Mouse (Mus musculus) testis, postnatal 10 days (tissue): Measurements from ENCODE around the gene Slc30a1.

ENCODE experiments used
- DNase-seq: peaks from one replicate; pipeline ENCODE4 v3.0.0; 2021; ENCODE audit warnings: low spot score

The Slc30a1 gene

DNA sequence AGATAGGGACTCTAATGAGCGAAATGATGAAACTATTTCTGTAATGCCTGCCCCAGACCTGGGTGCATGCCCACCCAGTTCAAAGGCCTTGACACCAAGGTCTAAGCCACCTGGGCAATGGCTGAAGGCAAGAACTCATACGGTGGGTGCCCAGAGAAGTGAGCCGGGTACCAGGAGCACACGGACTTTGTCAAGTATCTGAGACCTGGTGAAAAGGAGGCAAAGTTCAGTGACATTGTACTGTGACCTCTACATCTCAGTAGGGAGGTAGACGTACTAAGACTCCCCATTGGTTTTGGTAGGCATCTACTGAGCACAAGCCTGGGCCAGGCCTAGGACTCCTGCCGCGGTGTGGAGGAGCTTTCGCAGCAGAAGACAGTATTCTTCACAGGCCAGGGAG, 38.8 kb downstream of the Slc30a1 start:
- DNase-seq: peak; percentile 35

DNA sequence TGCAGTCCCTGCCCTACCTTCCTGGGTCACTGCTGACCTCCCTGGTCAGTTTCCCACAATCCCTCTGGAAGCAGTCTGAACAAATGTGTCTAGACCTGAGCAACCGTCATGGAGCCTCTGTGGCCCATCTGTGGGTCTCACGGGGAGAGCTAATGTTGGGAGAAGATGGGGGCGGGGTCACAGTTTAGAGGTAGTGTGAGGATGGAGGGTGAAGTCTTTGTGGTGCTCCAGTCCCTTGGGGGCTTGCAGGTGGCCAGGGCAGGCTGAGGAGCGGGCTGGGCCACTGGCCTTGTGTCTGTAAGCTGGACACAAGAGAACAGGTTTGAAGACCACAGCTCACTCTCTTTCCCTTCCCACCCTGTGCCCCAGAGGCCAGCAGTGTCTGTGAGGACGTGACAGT, 39.2 kb downstream of the Slc30a1 start:
- peak; percentile 44 for DNase-seq

DNA sequence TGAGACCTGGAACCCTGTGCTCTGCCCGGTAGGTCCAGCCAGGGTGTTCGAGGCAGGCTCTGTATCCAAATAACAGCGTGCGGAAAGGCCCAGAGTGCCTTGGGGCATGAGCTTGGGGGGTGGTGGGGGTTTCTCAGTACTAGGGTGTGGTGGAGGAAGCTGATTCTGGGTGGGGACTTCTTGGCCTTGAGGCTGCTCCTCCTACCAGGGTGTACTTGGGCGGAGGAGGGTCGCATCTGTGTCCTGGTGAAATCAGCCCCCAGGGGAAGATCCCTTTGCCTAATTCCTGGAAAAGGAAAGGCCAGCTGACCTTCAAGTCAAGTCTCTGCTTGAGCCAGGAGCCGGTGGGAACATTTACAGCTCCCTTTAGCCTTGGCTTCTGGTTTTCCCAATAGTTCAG, 39.7 kb downstream of the Slc30a1 start:
- DNase-seq: peak; percentile 41

DNA sequence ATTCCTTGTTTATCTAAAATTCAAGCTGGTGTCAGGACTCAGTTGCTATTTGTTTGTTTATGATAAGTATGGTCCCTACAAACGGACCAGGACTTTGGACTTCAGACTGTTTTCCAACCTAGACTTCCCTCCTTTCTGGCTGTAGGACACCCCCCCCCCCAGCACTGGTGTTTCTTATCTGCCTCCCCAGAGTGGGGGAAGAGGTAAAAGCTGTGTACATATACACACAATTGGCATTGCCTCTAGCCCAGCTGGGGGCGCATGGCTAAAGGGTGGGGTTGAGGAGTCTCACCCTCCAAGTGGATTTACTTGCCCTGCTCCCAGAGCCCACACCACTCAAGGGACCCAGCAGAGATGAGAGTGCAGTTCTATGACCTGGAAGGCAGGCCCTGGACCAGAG, 40.3 kb downstream of the Slc30a1 start:
- DNase-seq: peak; percentile 36

DNA sequence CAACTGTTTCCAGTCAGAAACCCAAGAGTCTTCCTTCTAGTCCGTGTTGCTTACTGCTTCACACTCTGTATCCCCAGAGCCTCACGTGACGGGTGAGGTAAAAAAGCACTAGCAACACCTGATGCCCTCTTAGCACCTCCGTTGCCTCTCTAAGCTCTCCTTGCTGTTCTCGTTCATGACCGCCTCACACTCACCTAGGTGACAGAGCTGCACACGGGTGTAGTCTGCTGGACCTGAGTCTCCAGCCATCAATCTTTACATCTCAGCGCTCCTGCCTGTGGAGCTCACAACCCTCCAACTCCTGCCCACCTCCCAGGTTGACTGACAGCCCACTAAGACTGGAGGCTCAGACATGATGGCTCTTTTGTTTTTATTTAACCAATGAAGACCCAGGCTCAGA, 41.2 kb downstream of the Slc30a1 start:
- DNase-seq: no peak

DNA sequence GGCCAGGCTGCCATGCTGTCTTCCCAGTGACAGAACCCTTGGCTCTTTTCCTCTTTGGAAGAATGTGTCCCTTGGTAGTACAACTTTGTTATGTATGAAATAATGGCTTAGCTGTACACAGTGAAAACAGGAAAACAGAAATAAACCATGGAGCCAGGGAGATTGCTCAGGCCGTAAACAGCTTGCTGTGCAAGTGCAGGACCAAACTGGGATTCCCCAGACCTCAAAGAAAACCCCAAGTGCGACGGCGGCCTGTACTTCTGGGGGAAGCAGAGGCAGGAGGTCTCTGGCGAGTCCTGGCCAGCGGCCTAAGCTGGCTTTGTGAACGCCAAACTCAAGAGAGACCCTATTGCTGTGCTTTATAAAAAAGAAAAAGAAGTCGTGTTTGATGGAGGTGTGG, 42.0 kb downstream of the Slc30a1 start:
- DNase-seq: no peak

DNA sequence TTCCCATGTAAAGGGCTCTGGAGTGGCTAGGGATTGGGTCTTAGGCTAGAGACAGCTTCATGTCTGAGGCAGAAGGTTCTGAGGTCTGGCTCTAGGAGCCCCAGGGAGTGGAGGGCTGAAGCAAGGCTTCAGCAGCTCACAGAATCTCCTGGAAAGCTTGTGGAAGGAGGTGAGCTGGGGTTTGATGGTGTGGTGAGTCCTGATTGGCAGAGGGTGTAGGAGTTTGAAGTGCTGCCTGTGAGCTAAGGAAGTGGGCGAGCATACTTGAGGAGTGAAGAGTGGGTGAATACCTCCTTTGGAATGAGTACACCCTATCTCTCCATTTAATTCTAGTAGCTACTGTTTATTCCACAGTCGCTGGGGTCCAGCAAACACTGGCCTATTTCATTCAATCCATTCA, 44.0 kb downstream of the Slc30a1 start:
- DNase-seq: no peak

DNA sequence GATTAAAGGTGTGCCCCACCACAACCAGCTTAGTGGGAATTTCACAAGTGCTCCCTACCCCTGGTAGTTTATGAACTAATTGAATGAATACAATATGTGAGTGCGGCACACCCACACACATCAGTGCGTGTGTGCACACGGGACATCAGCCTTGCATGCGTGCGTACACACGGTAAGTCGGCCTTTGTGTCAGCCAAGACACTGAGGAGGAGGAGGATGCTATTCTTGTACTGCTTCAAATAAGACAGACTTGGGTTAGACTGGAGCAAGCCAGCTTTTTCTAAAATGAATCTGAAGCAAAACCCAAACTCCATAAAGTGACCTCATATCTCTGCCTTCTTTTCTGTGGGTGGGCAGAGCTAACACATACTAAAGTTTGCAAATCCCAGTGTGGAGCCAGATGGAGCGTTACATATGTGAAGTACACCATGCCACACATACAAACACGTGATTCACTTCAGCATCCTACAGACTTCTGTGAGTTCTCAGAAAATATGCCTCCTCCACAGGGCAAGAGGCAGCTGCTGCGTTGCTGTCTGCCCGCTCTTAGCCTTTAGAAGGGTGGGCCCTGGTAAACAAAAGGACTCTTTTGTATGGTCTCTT, 46.3 kb downstream of the Slc30a1 start:
- no peak for DNase-seq

DNA sequence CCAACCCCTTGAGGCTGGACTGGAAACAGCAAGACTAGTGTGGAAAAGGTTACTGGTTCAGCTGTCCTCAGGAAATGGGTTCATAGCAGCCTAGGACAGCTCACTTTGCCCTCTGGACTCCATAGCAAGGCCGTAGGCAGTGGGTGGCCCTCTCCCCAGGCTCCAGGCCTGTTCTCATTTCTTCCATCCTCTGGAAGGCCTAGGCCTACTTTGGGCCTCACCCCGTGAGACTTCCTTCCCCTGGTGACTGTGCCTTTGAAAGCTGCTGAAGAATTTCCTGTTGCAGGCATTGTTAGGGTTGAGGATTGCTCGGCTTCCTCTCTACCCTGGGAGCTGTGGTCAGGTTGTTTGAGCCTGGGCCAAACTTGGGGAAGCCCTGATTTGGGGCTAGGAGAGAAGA, 48.5 kb downstream of the Slc30a1 start:
- DNase-seq: no peak

DNA sequence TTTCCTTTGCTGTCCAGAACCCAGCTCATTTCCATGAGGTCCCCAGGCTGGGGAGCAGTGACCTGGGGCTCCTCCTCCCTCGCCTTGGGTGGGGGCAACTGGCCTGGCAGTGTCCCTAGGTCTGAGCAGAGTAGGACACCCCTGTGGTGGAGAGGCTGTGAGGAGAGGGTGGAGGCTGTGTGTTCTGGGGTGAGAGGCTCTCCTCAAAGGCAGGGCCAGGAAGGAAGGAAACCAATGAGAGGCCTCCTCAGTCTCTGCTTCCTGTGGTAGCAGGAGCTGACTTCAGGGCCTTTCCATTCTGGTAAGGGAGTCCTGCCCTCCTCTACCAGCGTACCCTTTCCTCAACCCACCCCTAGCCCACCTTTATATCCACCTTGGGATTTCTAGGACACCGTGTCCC, 49.7 kb downstream of the Slc30a1 start:
- DNase-seq: no peak

DNA sequence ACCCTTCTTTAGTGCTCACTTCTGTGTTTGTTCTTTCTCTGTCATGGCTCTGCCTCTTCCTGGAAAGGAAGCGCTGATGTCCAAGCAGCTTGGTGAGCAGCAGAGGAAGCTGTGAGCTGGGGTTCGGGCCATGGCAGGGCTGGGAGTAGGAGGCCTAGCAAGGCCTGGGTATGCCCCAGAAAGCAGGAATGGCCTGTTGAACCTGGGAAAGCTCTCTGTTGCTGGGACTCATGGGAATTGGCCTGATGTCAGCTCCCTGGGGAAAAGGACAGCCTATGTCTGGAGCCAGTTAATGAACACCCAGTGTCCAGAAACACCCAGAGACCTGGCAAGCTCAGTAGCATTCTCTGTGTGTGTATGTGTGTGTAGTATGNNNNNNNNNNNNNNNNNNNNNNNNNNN, 50.3 kb downstream of the Slc30a1 start:
- no peak for DNase-seq

DNA sequence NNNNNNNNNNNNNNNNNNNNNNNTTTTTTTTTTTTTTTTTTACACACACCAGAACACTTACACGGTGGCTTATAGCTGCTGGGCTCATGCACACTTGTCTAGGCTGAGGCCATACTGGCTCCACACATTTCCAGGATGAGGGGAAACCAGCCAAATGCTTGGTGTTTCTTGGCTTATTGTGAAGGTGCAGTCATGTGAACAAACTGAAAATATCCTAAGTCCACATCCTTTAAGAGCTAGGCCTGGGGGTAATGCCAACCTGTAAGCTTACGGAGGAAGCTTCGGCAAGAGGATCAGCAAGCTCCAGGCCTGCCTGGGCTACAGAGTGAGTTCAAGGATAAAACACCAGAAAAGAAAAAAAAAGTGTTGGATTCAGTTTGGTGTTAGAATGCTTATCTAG, 50.8 kb downstream of the Slc30a1 start:
- no peak for DNase-seq

DNA sequence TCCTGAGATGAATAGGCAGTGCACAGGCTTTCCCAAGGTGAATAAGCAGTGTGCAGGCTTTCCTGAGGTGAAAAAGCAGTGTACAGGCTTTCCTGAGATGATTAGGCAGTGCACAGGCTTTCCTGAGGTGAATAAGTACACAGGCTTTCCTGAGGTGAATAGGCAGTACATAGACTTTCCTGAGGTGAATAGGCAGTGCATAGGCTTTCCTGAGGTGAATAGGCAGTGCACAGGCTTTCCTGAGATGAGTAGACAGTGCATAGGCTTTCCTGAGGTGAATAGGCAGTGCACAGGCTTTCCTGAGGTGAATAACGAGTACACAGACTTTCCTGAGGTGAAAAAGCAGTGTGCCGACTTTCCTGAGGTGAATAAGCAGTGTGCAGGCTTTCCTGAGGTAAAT, 54.4 kb downstream of the Slc30a1 start:
- no peak for DNase-seq
